Mouse (Mus musculus) gastrocnemius, postnatal 14 days (tissue): ENCODE results near the gene Esp6. TPM values are rescaled to one million over a fixed set of nuclear protein-coding genes. Genes with fewer than 3 reads are reported as not detected.
"Not testable (repeated sequence)": the region's sequence is repeated elsewhere in the genome, so short reads cannot be mapped to it uniquely, and the experiment has no call there.

Source experiments
- DNase-seq: peaks from one replicate; pipeline ENCODE4 v3.0.0; 2021; ENCODE audit warnings: mixed read lengths
- intact Hi-C: fragments of 180-260 bp; cut with DNase I; formaldehyde crosslinking; loops from one replicate; pipeline ENCODE4 v1.15.1; 2025; ENCODE audit warnings: low total_unique reads
- long read RNA-seq, 2 experiments: library from polyadenylated mRNA; stranded (forward); transcript quantifications; one replicate each; pipeline ENCODE4 v2.0.0; 2021
- total RNA-seq, 2 experiments: library from RNA; stranded (reverse); gene quantifications; 2 replicates each; pipeline ENCODE4 v1.2.3; 2021

Gene Esp6
- not detected for total RNA-seq
- long read RNA-seq, experiment 1 = 0 reads
- long read RNA-seq, experiment 2 = 0 reads

GRCm38 (mm10) chr17:40561207-40561606 lies at the start of gene Esp6:
Esp6 (plus strand) TSS chr17:40561507.
- intact Hi-C loops = no loop called here
- DNase-seq = no peak

GRCm38 (mm10) chr17:40519818-40520217 lies 41.5 kb upstream of the Esp6 start, which contains the start of gene Esp8:
Esp8 (plus strand) TSS chr17:40520022.
- intact Hi-C loops = no loop called here
- DNase-seq = no peak

GRCm38 (mm10) chr17:40529813-40530212 lies 31.5 kb upstream of the Esp6 start:
- no peak for DNase-seq
- intact Hi-C loops = no loop called here

- intact Hi-C loops = no loop called here
- no peak for DNase-seq
Observed at GRCm38 (mm10) chr17:40531147-40531546, 30.2 kb upstream of the Esp6 start.

GRCm38 (mm10) chr17:40547005-40547404 lies 14.3 kb upstream of the Esp6 start:
- intact Hi-C loops = not testable (repeated sequence)

GRCm38 (mm10) chr17:40553470-40553869 lies 7.8 kb upstream of the Esp6 start:
- intact Hi-C loops = no loop called here
- DNase-seq = no peak

More at GRCm38 (mm10) chr17:40547005-40547404, 14.3 kb upstream of the Esp6 start:
- not testable (repeated sequence) for DNase-seq

GRCm38 (mm10) chr17:40583906-40584305 lies 22.6 kb downstream of the Esp6 start:
- DNase-seq, intact Hi-C loops: not testable (repeated sequence)

GRCm38 (mm10) chr17:40591297-40591696 lies 30.0 kb downstream of the Esp6 start:
- intact Hi-C loops = no loop called here

GRCm38 (mm10) chr17:40598294-40598693 lies 37.0 kb downstream of the Esp6 start, which contains the start of gene Esp4:
Esp4 (plus strand) TSS chr17:40598594.
- intact Hi-C loops = no loop called here
- no peak for DNase-seq

More at GRCm38 (mm10) chr17:40591297-40591696, 30.0 kb downstream of the Esp6 start:
- DNase-seq = no peak

Other genes starting within 250 kb of the Esp6 start
- gene Crisp1, start 242.3 kb upstream of the Esp6 start, total RNA-seq = not detected
- gene Esp8, start 41.5 kb upstream of the Esp6 start, total RNA-seq = not detected
- gene Esp4, start 37.1 kb downstream of the Esp6 start, total RNA-seq = not detected
- not detected for gene Esp3, start 70.6 kb downstream of the Esp6 start, total RNA-seq
- not detected for gene Esp1, start 165.6 kb downstream of the Esp6 start, total RNA-seq
- gene Crisp2, start 245.5 kb downstream of the Esp6 start, total RNA-seq = not detected
- not detected for gene Rhag, start 249.6 kb downstream of the Esp6 start, total RNA-seq